Mouse (Mus musculus) ES-E14 (cell line): ENCODE results near the gene Ptpn5. TPM values are rescaled to one million over a fixed set of nuclear protein-coding genes. Genes with fewer than 3 reads are reported as not detected.

Source experiments
- DNase-seq: peaks from one replicate; pipeline ENCODE4 v3.0.0-alpha.2; 2013; ENCODE audit warnings: low read depth, low spot score
- H3K27ac ChIP-seq: 2 replicates; pipeline ENCODE4 v1.5.1; 2012; ENCODE audit warnings: low read depth, mild to moderate bottlenecking, low read length, moderate library complexity, mixed read lengths; ENCODE audit not compliant: poor library complexity, insufficient read depth, severe bottlenecking
- H3K36me3 ChIP-seq: 2 replicates; pipeline ENCODE4 v1.6.1; 2012; ENCODE audit warnings: mild to moderate bottlenecking, low read length, moderate library complexity, mixed read lengths; ENCODE audit not compliant: control insufficient read depth, poor library complexity, insufficient read depth, severe bottlenecking
- H3K4me1 ChIP-seq, 2 experiments: fragments of 150-350 bp in 1 of 2; sonication (generic) in 1 of 2; 2 replicates each; pipeline ENCODE4 v1.6.1; 2012; ENCODE audit warnings: low read length in 2 of 2, mild to moderate bottlenecking in 1 of 2, mixed read lengths in 1 of 2; ENCODE audit not compliant: control insufficient read depth in 2 of 2, insufficient read depth in 2 of 2, poor library complexity in 1 of 2
- H3K4me3 ChIP-seq, 2 experiments: fragments of 150-350 bp in 1 of 2; sonication (generic) in 1 of 2; 2 replicates each; pipeline ENCODE4 v1.5.1; 2012; ENCODE audit warnings: low read length in 2 of 2, low read depth in 1 of 2, mild to moderate bottlenecking in 1 of 2, mixed read lengths in 1 of 2; ENCODE audit not compliant: insufficient read depth in 1 of 2, poor library complexity in 1 of 2, severe bottlenecking in 1 of 2
- H3K9ac ChIP-seq: 2 replicates; pipeline ENCODE4 v1.6.1; 2012; ENCODE audit warnings: low read depth, mild to moderate bottlenecking, low read length, mixed read lengths; ENCODE audit not compliant: poor library complexity, insufficient read depth, severe bottlenecking
- H3K9me3 ChIP-seq: fragments of 150-350 bp; sonication (generic); 2 replicates; pipeline ENCODE4 v1.6.1; 2012; ENCODE audit warnings: low read depth, mild to moderate bottlenecking, low read length; ENCODE audit not compliant: control insufficient read depth, insufficient read depth
- CHD2 ChIP-seq: IDR thresholded peaks from 2 replicates; pipeline ENCODE4 v1.6.1; 2014; ENCODE audit warnings: mild to moderate bottlenecking, low read depth, low read length, inconsistent platforms
- HCFC1 ChIP-seq: IDR thresholded peaks from 2 replicates; pipeline ENCODE4 v1.6.1; 2012; ENCODE audit warnings: low read length, inconsistent platforms, borderline replicate concordance; ENCODE audit not compliant: insufficient read depth
- MAFK ChIP-seq: IDR thresholded peaks from 2 replicates; pipeline ENCODE4 v1.6.1; 2014; ENCODE audit warnings: mild to moderate bottlenecking, low read depth, low read length, inconsistent platforms; ENCODE audit not compliant: insufficient read depth
- ZC3H11A ChIP-seq: IDR thresholded peaks from 2 replicates; pipeline ENCODE4 v1.6.1; 2012; ENCODE audit warnings: low read depth, mild to moderate bottlenecking, inconsistent platforms, low read length, borderline replicate concordance
- ZNF384 ChIP-seq: IDR thresholded peaks from 2 replicates; pipeline ENCODE4 v1.6.1; 2012; ENCODE audit warnings: low read depth, low read length, inconsistent platforms
- in situ Hi-C, 2 experiments: fragments of 600-800 bp; cut with MboI; formaldehyde crosslinking; loops; one replicate each; pipeline ENCODE4 v1.15.1; 2025; ENCODE audit warnings: low sequenced_read_pairs in 2 of 2, inconsistent platforms in 1 of 2; ENCODE audit not compliant: unreplicated experiment in 2 of 2
- total RNA-seq: library from RNA; depleted of rRNA; stranded (reverse); fragments of 300-350 nt; gene quantifications from 2 replicates; pipeline ENCODE4 v1.2.3, GENCODE M21; 2012

Ptpn5 gene
- total RNA-seq, 1 experiment = 0.36 TPM

GRCm38 (mm10) chr7:47116666-47117065 is 16.8 kb downstream of the Ptpn5 start:
- Histone ChIP-seq H3K9me3 (no peaks in the 10 kb centered on the region), H3K9ac (no peak overlapping the region), H3K27ac (no peak overlapping the region), H3K4me3 (no peak overlapping the region), H3K36me3 (no peaks in the 10 kb centered on the region), H3K4me1 (no peaks in the 10 kb centered on the region)
- TF ChIP-seq ZNF384 = no peak
- no peak for TF ChIP-seq MAFK
- no peak for TF ChIP-seq ZC3H11A
- TF ChIP-seq CHD2 = no peak
- no peak for TF ChIP-seq HCFC1
- in situ Hi-C loops = no loop called here
- DNase-seq = no peak

- Histone ChIP-seq H3K36me3 (no peaks in the 10 kb centered on the region), H3K4me3 (no peak overlapping the region), H3K9ac (no peak overlapping the region), H3K27ac (no peak overlapping the region), H3K4me1 (no peaks in the 10 kb centered on the region), H3K9me3 (no peaks in the 10 kb centered on the region)
- in situ Hi-C loops = no loop called here
- no peak for DNase-seq
- TF ChIP-seq MAFK (no peak), CHD2 (no peak), ZNF384 (no peak), ZC3H11A (no peak)
Observed at GRCm38 (mm10) chr7:47115491-47115890, 18.0 kb downstream of the Ptpn5 start.

DNA sequence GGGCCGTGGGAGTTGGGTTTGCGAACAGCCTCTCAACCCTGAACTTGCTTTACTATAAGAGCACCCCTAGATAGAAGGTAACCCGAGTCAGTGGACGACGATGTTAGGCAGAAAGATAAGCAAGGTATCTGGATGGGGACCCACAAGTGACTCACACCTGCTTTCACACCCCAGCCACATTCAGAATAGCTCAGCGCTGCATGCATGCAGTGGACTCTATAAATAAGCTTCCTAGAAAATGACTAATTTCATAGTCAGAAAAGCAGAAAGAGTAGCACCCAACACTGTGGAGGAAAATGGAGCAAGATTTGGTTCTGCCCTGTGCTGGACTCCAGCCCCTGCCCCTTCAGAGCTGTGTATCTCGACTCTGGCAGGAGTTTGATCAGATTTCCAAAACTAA is 20.1 kb downstream of the Ptpn5 start:
- no peak for DNase-seq
- Histone ChIP-seq H3K4me3 (no peak overlapping the region), H3K4me1 (no peaks in the 10 kb centered on the region), H3K27ac (no peak overlapping the region), H3K9ac (no peak overlapping the region), H3K36me3 (no peaks in the 10 kb centered on the region), H3K9me3 (no peaks in the 10 kb centered on the region)
- in situ Hi-C loops = no loop called here
- TF ChIP-seq ZC3H11A (no peak), MAFK (no peak), HCFC1 (no peak), CHD2 (no peak), ZNF384 (no peak)

- DNase-seq = no peak
- H3K36me3 ChIP-seq = no peaks in the 10 kb centered on the region
- TF ChIP-seq CHD2 = no peak
- TF ChIP-seq MAFK = no peak
- no peak for TF ChIP-seq ZNF384
- TF ChIP-seq HCFC1 = no peak
- no peak for TF ChIP-seq ZC3H11A
- H3K4me3 ChIP-seq = no peak overlapping the region
- in situ Hi-C loops = no loop called here
- no peak overlapping the region for H3K27ac ChIP-seq
- H3K9me3 ChIP-seq = no peaks in the 10 kb centered on the region
- no peaks in the 10 kb centered on the region for H3K4me1 ChIP-seq
- H3K9ac ChIP-seq = no peak overlapping the region
Observed at GRCm38 (mm10) chr7:47112036-47112435, 21.4 kb downstream of the Ptpn5 start.

- no peaks in the 10 kb centered on the region for H3K36me3 ChIP-seq
- H3K4me1 ChIP-seq = no peaks in the 10 kb centered on the region
- H3K9me3 ChIP-seq = no peaks in the 10 kb centered on the region
- in situ Hi-C loops = no loop called here
- H3K27ac ChIP-seq = no peak overlapping the region
- no peak overlapping the region for H3K4me3 ChIP-seq
- H3K9ac ChIP-seq = no peak overlapping the region
- TF ChIP-seq MAFK (no peak), ZC3H11A (no peak), ZNF384 (no peak), CHD2 (no peak), HCFC1 (no peak)
- DNase-seq = no peak
Observed at GRCm38 (mm10) chr7:47111121-47111520, 22.4 kb downstream of the Ptpn5 start.
